Mouse (Mus musculus): ENCODE results near the gene Prss12. TPM values are rescaled to one million over a fixed set of nuclear protein-coding genes. Genes with fewer than 3 reads are reported as not detected.
"Not testable (repeated sequence)": the region's sequence is repeated elsewhere in the genome, so short reads cannot be mapped to it uniquely, and the experiment has no call there.

Prss12 gene
- total RNA-seq, 2 experiments from 2014 or later: 0.32 to 0.66 TPM

DNA sequence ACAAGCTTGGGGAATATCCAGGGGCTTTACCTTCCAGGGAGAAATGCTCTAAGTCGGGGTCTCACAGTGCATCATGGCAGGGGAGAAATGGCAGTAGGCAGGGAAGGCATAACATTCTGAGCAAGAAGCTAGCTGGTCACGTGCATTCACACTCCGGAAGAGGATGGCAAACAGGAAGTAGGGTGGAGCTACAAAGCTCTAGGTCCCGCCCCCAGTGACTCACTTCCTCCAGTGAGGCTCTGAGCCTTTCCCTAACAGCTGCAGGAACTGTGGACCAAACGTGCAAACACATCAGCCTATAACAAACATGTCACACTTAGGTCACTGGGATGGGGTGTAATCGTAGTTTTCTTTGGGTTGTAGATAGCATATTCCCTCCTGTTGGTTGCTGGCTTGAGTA, 15.6 kb downstream of the Prss12 start:
- intact Hi-C loops (cut with DNase I): no loop called here
- no peak for DNase-seq

- intact Hi-C loops (cut with DNase I): no loop called here
- DNase-seq: no peak
Measured at GRCm38 (mm10) chr3:123476833-123477232, 30.1 kb downstream of the Prss12 start.

- no peak for DNase-seq
- intact Hi-C loops (cut with DNase I): no loop called here
Measured at GRCm38 (mm10) chr3:123481266-123481665, 34.6 kb downstream of the Prss12 start.

- no peak for DNase-seq
- intact Hi-C loops (cut with DNase I): no loop called here
Measured at GRCm38 (mm10) chr3:123491814-123492213, 45.1 kb downstream of the Prss12 start.

- intact Hi-C loops (cut with DNase I): no loop called here
Measured at GRCm38 (mm10) chr3:123493163-123493562, 46.5 kb downstream of the Prss12 start.

DNA sequence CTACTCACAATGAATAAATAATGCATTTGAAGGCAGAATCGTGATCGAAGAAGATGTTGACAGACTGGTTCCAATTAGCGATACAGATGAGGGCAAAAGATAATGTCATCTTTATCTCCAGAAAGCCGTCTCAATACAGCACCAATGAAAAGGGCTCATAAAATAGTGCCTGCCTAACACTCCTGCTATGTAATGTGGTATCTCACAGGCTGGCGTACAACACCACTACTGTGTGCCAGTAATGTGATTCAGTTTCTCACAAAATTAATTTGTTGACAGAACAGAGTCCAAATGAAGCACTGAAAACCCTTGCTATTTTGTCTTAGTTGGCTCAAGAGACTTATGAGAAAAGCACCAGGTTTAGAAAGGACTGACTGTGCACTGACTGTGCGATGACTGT, 48.4 kb downstream of the Prss12 start:
- no peak for DNase-seq

More at GRCm38 (mm10) chr3:123493163-123493562, 46.5 kb downstream of the Prss12 start:
- DNase-seq: no peak

DNA sequence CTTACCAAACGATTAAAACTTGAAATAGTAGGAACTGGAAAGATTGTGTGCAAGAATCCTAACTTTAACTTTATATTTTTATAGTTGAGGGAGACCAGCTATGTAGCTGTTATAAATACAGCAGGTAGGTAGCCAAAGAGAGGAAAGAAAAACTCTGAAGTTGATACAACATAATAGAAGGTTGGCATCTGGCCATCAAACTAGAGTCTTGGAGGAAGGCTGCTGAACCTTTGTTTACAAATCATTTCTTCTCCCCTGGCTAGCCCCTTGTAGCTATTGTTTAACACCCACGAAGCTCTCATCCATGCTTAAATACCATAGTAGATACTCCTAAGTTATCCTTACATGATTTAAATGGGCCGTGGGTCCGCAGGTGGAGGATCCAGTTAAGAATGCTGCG, 52.1 kb downstream of the Prss12 start:
- no peak for DNase-seq
- intact Hi-C loops (cut with DNase I): no loop called here

More for the DNA sequence above, 48.4 kb downstream of the Prss12 start:
- intact Hi-C loops (cut with DNase I): no loop called here

- intact Hi-C loops (cut with DNase I); DNase-seq: not testable (repeated sequence)
Measured at GRCm38 (mm10) chr3:123501798-123502197, 55.1 kb downstream of the Prss12 start.

DNA sequence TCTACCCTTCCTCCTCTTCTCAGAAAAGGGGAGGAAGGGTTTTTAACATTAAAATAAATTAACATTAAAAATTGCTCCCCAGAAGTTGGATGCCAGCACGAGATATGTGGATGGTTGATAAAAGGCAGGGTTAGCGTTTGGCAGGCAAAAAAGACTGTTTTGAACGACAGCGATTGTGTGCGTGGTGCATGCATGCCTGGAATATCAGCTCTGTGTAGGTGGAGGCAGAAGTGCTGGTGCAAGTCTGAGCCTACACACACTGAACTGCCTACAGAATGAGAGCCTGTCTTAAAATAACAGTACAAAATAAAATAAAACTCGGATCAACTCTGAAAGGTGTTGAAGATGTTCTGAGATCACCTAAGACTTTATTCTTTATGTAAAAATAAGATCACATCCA, 57.2 kb downstream of the Prss12 start:
- intact Hi-C loops (cut with DNase I): no loop called here
- no peak for DNase-seq

DNA sequence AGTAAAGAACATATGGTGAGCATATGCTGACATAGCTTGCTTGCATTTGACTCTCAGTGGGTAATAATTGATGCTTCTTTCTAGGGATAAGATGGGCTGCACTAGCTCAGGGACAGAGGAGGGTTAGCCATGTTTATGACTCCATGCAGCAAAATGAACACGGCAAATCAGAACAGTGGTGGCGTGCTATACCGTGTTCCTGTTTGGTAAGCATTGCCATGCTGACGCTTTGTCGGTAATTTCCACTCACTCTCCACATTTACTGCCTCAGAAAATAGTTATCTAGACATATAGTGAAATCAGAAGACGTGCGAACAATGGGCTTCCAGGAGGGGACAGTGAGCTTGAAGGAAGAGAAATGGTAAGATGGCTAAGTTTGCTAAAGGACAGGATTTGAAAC, 58.1 kb downstream of the Prss12 start:
- no peak for DNase-seq
- intact Hi-C loops (cut with DNase I): loop anchor here (5.0 kb wide), 1 partner anchor 117 kb away; the partner anchor contains the start of gene Mettl14

DNA sequence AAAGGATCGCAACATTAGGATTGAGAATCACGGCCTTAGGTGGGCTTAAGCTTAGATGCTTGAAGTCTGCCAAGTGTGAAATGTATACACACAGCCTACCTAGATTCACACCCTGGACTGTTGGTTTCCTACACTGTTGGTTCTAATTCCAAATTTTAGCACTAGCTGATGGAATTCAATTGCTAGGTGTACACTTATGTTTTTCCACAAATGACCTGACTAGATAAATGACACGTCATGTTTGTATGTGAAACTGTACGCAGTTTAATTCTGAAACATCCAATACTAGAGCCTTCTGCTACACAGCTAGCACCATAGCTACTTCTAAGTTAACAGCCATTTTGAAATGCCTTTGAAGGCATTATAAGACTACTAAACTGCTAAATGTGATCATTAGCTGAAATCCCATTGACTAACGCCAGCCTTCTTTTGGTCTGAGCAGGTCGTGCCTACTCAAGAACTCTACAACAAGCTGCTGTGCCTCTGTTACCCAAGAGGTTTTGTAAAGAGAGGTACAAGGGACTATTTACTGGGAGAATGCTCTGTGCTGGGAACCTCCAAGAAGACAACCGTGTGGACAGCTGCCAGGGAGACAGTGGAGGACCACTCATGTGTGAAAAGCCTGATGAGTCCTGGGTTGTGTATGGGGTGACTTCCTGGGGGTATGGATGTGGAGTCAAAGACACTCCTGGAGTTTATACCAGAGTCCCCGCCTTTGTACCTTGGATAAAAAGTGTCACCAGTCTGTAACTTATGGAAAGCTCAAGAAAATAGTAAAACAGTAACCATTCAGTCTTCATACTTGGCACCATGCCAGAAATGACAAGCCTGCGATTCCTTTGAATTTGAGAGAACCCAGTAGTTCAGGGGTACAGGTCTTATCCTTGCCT, 59.3 kb downstream of the Prss12 start:
- no peak for DNase-seq
- intact Hi-C loops (cut with DNase I): loop anchor here (5.0 kb wide), 1 partner anchor 119 kb away; the partner anchor contains the start of gene Mettl14

DNA sequence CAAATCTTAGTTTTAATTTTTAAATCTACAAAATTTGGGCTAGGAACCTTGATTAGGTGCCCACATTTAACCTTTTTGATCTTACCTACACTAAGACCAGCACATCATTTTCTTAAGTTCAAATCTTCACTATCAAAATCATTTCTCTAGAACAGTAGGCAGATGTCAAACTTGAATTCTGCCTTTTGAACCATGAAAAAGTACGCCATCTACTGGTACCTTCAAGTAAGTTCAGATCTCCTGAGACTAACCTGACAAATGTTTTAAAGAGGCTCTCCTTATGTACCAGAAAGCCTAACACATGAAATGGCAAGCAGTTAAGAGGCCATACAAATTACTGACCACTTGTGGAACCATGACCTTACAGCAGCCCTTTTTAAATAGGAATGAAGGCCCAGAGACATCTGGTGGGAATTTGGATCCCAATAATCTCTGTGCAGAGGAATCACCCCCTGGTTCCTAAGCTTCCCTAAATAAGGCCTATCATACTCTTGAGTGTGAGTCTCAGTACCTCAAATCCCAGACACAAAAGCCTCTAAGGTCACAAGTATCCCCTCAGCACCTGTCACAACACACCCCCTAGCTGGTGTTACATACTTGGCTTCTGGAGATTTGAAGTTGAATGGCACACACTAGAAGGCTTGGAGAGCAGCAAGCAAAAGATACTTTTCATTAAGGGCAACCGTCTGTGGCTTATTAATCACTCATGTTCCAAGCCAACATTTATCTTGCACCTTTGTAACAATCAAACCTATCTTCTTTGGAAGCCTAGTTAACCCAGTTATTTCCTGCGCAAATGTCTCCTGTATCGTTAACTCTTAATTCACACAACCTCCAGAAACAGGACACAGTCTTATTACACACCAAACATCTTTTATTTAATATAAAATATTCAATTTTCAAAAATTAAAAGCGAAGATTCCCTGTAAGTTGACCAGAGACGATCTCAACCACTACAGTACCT, 60.3 kb downstream of the Prss12 start:
- no peak for DNase-seq
- intact Hi-C loops (cut with DNase I): loop anchor here (5.0 kb wide), 1 partner anchor 120 kb away; the partner anchor contains the start of gene Mettl14

- DNase-seq: no peak
- intact Hi-C loops (cut with DNase I): loop anchor here (5.0 kb wide), 1 partner anchor 120 kb away; the partner anchor contains the start of gene Mettl14
Measured at GRCm38 (mm10) chr3:123507663-123508055, 60.9 kb downstream of the Prss12 start.

DNA sequence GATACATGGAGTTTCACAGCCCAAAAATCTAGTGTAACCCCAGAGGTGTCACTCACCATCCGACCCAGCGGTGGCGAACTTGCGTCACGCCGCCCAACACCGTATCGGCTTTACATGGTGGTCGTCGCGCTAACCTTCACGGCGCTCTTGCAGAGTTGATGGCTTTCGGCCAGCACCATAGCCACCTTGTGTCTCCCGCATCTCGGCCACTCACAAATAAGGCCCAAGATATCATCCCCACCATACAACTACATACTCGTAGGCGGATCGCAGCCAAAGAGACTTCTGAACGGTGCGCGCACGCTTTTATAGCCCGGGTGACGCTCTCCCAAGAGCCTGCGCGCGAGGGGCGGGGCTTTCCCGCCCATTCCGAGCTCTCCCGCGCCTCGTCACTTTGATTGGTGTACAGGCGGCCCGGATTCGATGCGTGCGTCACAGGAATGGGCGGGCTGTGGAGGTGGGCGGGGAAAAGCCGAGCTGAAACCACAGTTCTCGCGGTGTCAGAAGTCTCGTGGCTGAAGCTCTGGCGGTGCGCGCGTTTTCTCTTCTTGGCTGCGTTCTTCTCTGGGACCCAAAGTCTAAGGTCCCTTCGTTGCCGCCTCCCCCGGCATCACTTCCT, 61.5 kb downstream of the Prss12 start:
- intact Hi-C loops (cut with DNase I): loop anchor here (5.0 kb wide), 1 partner anchor 121 kb away; the partner anchor contains the start of gene Mettl14

DNA sequence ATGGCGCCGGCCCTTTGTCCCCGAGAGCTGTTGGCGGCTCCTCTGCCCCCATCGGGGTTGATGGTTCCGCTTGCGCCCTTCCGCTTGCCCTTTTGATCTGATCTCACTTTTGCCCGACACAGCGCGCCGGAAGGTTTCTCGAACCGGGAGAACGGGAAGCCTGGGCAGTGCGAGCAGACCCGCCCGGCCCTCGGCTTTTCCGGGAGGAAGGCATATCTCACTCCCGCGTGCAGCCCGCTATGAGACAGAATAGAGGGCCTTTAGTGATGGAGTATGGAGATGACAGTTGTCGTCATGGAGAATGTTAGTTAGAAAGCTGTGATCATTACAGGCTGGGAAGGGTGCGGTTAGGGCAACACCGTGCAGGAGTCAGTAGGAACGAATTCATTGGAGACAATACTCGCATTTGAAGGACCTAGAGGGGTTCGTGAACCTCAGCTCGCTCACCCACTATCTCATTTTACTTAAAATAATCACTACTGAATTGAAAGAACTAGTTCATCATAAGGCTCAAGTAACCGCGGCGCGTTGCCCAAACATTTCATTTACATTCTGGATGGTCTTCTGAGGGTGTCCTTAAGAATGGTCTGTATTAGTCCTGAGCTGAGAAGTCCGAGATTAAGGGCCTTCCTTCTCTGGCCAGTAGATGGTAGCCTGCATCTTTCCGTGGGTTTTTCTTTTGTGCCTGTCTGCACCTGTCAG, 62.1 kb downstream of the Prss12 start:
- no peak for DNase-seq
- intact Hi-C loops (cut with DNase I): loop anchor here (5.0 kb wide), 1 partner anchor 122 kb away; the partner anchor contains the start of gene Mettl14

More for the DNA sequence above, 61.5 kb downstream of the Prss12 start:
- DNase-seq: peak; percentile 99

- intact Hi-C loops (cut with DNase I): loop anchor here (10.0 kb wide), 1 partner anchor 1073 kb away; the partner anchor contains the start of gene 1700003H04Rik
- no peak for DNase-seq
Measured at GRCm38 (mm10) chr3:123511818-123512217, 65.1 kb downstream of the Prss12 start.

DNA sequence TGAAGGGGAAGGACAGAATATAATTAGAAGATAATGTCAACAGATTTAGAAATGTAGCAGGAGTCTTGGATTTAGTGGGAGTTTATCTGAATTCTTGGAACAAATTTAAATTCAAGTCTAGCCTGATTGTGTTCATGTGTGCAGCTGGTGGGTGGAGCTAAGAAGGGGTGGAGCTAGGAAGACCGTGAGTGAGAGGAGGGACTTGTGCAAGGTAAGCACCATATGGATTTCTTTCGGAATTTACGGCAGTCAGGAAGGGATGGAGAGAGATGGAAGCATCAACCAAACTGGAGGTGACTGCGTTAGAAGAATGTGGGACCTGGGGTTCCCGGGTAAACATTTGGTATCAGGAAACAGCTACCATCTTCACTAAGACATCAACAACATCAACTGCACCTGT, 68.2 kb downstream of the Prss12 start:
- intact Hi-C loops (cut with DNase I): loop anchor here (10.0 kb wide), 1 partner anchor 1070 kb away; the partner anchor contains the start of gene 1700003H04Rik
- DNase-seq: no peak

DNA sequence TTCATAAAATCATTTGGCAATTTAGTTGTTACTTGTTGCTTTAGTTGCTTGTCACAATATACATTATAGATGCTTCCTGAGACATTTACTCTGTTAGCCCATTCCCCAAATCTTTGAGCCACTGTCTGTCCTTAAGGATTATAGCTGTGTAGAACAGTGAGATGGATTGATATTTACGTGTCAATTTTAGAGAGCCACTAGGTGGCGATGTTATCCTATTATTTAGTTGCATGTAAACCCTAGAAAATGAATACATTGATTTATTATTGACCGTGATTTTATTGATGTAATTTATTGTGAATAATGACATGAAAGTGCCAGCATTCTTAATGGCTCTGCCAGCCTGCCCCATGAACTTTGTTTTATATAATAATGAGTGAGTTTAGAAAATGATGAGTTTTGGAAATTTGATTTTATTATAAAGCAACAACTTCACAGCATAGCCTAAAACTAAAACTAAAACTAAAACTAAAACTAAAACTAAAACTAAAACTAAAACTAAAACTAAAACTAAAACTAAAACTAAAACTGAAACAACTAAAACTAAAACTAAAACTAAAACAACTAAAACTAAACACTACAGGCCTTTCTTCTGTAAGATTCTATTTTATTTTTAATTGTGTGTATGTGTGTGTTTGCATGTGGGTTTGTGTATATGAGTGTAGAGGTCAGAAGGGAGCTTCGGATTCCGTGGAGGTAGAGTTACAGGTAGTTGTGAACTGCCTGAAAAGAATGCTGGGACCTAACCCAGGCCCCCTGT, 69.1 kb downstream of the Prss12 start:
- DNase-seq: no peak
- intact Hi-C loops (cut with DNase I): loop anchor here (2.0 to 10.0 kb wide), 2 partner anchors 759 to 1069 kb away; partner anchors contain the start of gene 1700003H04Rik
